Mouse (Mus musculus) ES-E14 (cell line): Measurements from ENCODE around the gene Clptm1. TPM values are rescaled to one million over a fixed set of nuclear protein-coding genes. Genes with fewer than 3 reads are reported as not detected.

Source experiments
- DNase-seq: peaks from one replicate; pipeline ENCODE4 v3.0.0-alpha.2; 2013; ENCODE audit warnings: low read depth, low spot score
- H3K27ac ChIP-seq: 2 replicates; pipeline ENCODE4 v1.5.1; 2012; ENCODE audit warnings: low read depth, mild to moderate bottlenecking, low read length, moderate library complexity, mixed read lengths; ENCODE audit not compliant: poor library complexity, insufficient read depth, severe bottlenecking
- H3K36me3 ChIP-seq: 2 replicates; pipeline ENCODE4 v1.6.1; 2012; ENCODE audit warnings: mild to moderate bottlenecking, low read length, moderate library complexity, mixed read lengths; ENCODE audit not compliant: control insufficient read depth, poor library complexity, insufficient read depth, severe bottlenecking
- H3K4me1 ChIP-seq, 2 experiments: fragments of 150-350 bp in 1 of 2; sonication (generic) in 1 of 2; 2 replicates each; pipeline ENCODE4 v1.6.1; 2012; ENCODE audit warnings: low read length in 2 of 2, mild to moderate bottlenecking in 1 of 2, mixed read lengths in 1 of 2; ENCODE audit not compliant: control insufficient read depth in 2 of 2, insufficient read depth in 2 of 2, poor library complexity in 1 of 2
- H3K4me3 ChIP-seq, 2 experiments: fragments of 150-350 bp in 1 of 2; sonication (generic) in 1 of 2; 2 replicates each; pipeline ENCODE4 v1.5.1; 2012; ENCODE audit warnings: low read length in 2 of 2, low read depth in 1 of 2, mild to moderate bottlenecking in 1 of 2, mixed read lengths in 1 of 2; ENCODE audit not compliant: insufficient read depth in 1 of 2, poor library complexity in 1 of 2, severe bottlenecking in 1 of 2
- H3K9ac ChIP-seq: 2 replicates; pipeline ENCODE4 v1.6.1; 2012; ENCODE audit warnings: low read depth, mild to moderate bottlenecking, low read length, mixed read lengths; ENCODE audit not compliant: poor library complexity, insufficient read depth, severe bottlenecking
- H3K9me3 ChIP-seq: fragments of 150-350 bp; sonication (generic); 2 replicates; pipeline ENCODE4 v1.6.1; 2012; ENCODE audit warnings: low read depth, mild to moderate bottlenecking, low read length; ENCODE audit not compliant: control insufficient read depth, insufficient read depth
- CHD2 ChIP-seq: IDR thresholded peaks from 2 replicates; pipeline ENCODE4 v1.6.1; 2014; ENCODE audit warnings: mild to moderate bottlenecking, low read depth, low read length, inconsistent platforms
- HCFC1 ChIP-seq: IDR thresholded peaks from 2 replicates; pipeline ENCODE4 v1.6.1; 2012; ENCODE audit warnings: low read length, inconsistent platforms, borderline replicate concordance; ENCODE audit not compliant: insufficient read depth
- MAFK ChIP-seq: IDR thresholded peaks from 2 replicates; pipeline ENCODE4 v1.6.1; 2014; ENCODE audit warnings: mild to moderate bottlenecking, low read depth, low read length, inconsistent platforms; ENCODE audit not compliant: insufficient read depth
- ZC3H11A ChIP-seq: IDR thresholded peaks from 2 replicates; pipeline ENCODE4 v1.6.1; 2012; ENCODE audit warnings: low read depth, mild to moderate bottlenecking, inconsistent platforms, low read length, borderline replicate concordance
- ZNF384 ChIP-seq: IDR thresholded peaks from 2 replicates; pipeline ENCODE4 v1.6.1; 2012; ENCODE audit warnings: low read depth, low read length, inconsistent platforms
- in situ Hi-C, 2 experiments: fragments of 600-800 bp; cut with MboI; formaldehyde crosslinking; loops; one replicate each; pipeline ENCODE4 v1.15.1; 2025; ENCODE audit warnings: low sequenced_read_pairs in 2 of 2, inconsistent platforms in 1 of 2; ENCODE audit not compliant: unreplicated experiment in 2 of 2
- total RNA-seq: library from RNA; depleted of rRNA; stranded (reverse); fragments of 300-350 nt; gene quantifications from 2 replicates; pipeline ENCODE4 v1.2.3, GENCODE M21; 2012

The Clptm1 gene
- total RNA-seq, 1 experiment = 129 TPM

GRCm38 (mm10) chr7:19663940-19664339 lies 893 bp downstream of the Clptm1 start:
- TF ChIP-seq CHD2 (no peak), HCFC1 (no peak), MAFK (no peak), ZNF384 (no peak), ZC3H11A (no peak)
- peak overlapping the region; percentile 86 to 97 for H3K4me3 ChIP-seq
- peaks cover 12% of the 10 kb centered on the region; the same call in 1 of the 2 replicates for H3K36me3 ChIP-seq
- in situ Hi-C loops = no loop called here
- H3K27ac ChIP-seq = no peak overlapping the region
- no peaks in the 10 kb centered on the region for H3K9me3 ChIP-seq
- peak overlapping the region; percentile 96 for H3K9ac ChIP-seq
- H3K4me1 ChIP-seq = peaks cover 4 to 7% of the 10 kb centered on the region in 2 experiments; a peak in 3 of 4 replicates
- no peak for DNase-seq

GRCm38 (mm10) chr7:19652614-19653013 lies 12.2 kb downstream of the Clptm1 start:
- no peaks in the 10 kb centered on the region for H3K9me3 ChIP-seq
- peaks cover 30% of the 10 kb centered on the region for H3K36me3 ChIP-seq
- H3K4me3 ChIP-seq = no peak overlapping the region
- DNase-seq = no peak
- H3K4me1 ChIP-seq = no peaks in the 10 kb centered on the region
- in situ Hi-C loops = no loop called here
- H3K27ac ChIP-seq = no peak overlapping the region
- TF ChIP-seq ZC3H11A (no peak), CHD2 (no peak), MAFK (no peak), ZNF384 (no peak), HCFC1 (no peak)
- no peak overlapping the region for H3K9ac ChIP-seq

GRCm38 (mm10) chr7:19651063-19651786 lies 13.6 kb downstream of the Clptm1 start:
- Histone ChIP-seq H3K9ac (no peak overlapping the region), H3K36me3 (peaks cover 37% of the 10 kb centered on the region), H3K4me1 (no peaks in the 10 kb centered on the region), H3K9me3 (no peaks in the 10 kb centered on the region), H3K27ac (no peak overlapping the region), H3K4me3 (no peak overlapping the region)
- in situ Hi-C loops = no loop called here
- no peak for DNase-seq
- no peak for TF ChIP-seq HCFC1
- TF ChIP-seq CHD2 = no peak
- TF ChIP-seq MAFK = no peak
- no peak for TF ChIP-seq ZC3H11A
- no peak for TF ChIP-seq ZNF384

- no peak overlapping the region for H3K27ac ChIP-seq
- no peaks in the 10 kb centered on the region for H3K9me3 ChIP-seq
- H3K9ac ChIP-seq = no peak overlapping the region
- in situ Hi-C loops = no loop called here
- no peak overlapping the region for H3K4me3 ChIP-seq
- no peaks in the 10 kb centered on the region for H3K4me1 ChIP-seq
- H3K36me3 ChIP-seq = peaks cover 64% of the 10 kb centered on the region
- TF ChIP-seq ZNF384 (no peak), HCFC1 (no peak), MAFK (no peak), CHD2 (no peak), ZC3H11A (no peak)
- no peak for DNase-seq
Observed at GRCm38 (mm10) chr7:19641223-19641622, 23.6 kb downstream of the Clptm1 start.
